Mouse (Mus musculus): ENCODE measurements around the gene Atp1a4.

- no peak for TF ChIP-seq EP300 (optimal IDR thresholded peaks at IDR 0.05)
- no peak for TF ChIP-seq CTCF (IDR thresholded peaks at IDR 0.05; ENCODE audit: low read depth)
These were observed 20.1 kb upstream of the Atp1a4 start for GRCm38 (mm10) chr1:172278328-172278727.
